Mouse (Mus musculus) midbrain, embryonic 12.5 days (tissue): ENCODE results near the gene Rcc2. TPM values are rescaled to one million over a fixed set of nuclear protein-coding genes. Genes with fewer than 3 reads are reported as not detected.
A peak's percentile ranks its signal among the peaks of the same experiment; 100 is the strongest.

ENCODE experiments used
- ATAC-seq: fragments of 200-750 bp; cut with Nextera tagmentation; 2 replicates; pipeline ENCODE4 v1.8.0; 2017; ENCODE audit warnings: low read depth, moderate TSS enrichment, moderate library complexity; ENCODE audit not compliant: low FRiP score
- H3K27ac ChIP-seq: fragments of 300-500 bp; sonication (generic); replicated peaks from 2 replicates; pipeline ENCODE4 v1.5.1; 2016; ENCODE audit warnings: mild to moderate bottlenecking
- H3K27me3 ChIP-seq: fragments of 300-500 bp; sonication (generic); 2 replicates; pipeline ENCODE4 v1.6.1; 2016; ENCODE audit warnings: mild to moderate bottlenecking
- H3K36me3 ChIP-seq: fragments of 300-500 bp; sonication (generic); 2 replicates; pipeline ENCODE4 v1.6.1; 2016
- H3K4me1 ChIP-seq: fragments of 300-500 bp; sonication (generic); 2 replicates; pipeline ENCODE4 v1.6.1; 2016
- H3K4me2 ChIP-seq: fragments of 300-500 bp; sonication (generic); replicated peaks from 2 replicates; pipeline ENCODE4 v1.6.1; 2016; ENCODE audit warnings: mild to moderate bottlenecking, moderate library complexity
- H3K4me3 ChIP-seq: fragments of 300-500 bp; sonication (generic); 2 replicates; pipeline ENCODE4 v1.5.1; 2016; ENCODE audit warnings: mild to moderate bottlenecking
- H3K9ac ChIP-seq: fragments of 300-500 bp; sonication (generic); replicated peaks from 2 replicates; pipeline ENCODE4 v1.6.1; 2016; ENCODE audit warnings: mild to moderate bottlenecking, moderate library complexity
- H3K9me3 ChIP-seq: fragments of 300-500 bp; sonication (generic); 2 replicates; pipeline ENCODE4 v1.6.1; 2016; ENCODE audit warnings: mild to moderate bottlenecking
- WGBS: fragments of 180-500 bp; shearing (Covaris S2); methylation state at CpG from one replicate; pipeline ENCODE4 v1.1.7; 2016; 5-methylcytosine and 5-hydroxymethylcytosine counted together
- polyA plus RNA-seq: library from polyadenylated mRNA; unstranded; fragments of >200 nt; fragmentation: Nextera tagmentation; extraction: Ambion mirVana; gene quantifications from 2 replicates; pipeline ENCODE4 v1.2.1, GENCODE M21; 2016

The Rcc2 gene
- polyA plus RNA-seq, 1 experiment from 2014 or later: 72.2 TPM

- no peak overlapping the region for H3K4me3 ChIP-seq
- 92% methylated on average over 5 of the region's 5 CpGs for WGBS
- no peak for ATAC-seq
Measured at GRCm38 (mm10) chr4:140688826-140689425, 11.4 kb upstream of the Rcc2 start.

GRCm38 (mm10) chr4:140689873-140690655 is 10.3 kb upstream of the Rcc2 start:
- WGBS: 82% methylated on average over 16 of the region's 16 CpGs
- no peaks in the 10 kb centered on the region for H3K36me3 ChIP-seq
- H3K27me3 ChIP-seq: peaks cover 13% of the 10 kb centered on the region; the same call in 1 of the 2 replicates
- H3K4me2 ChIP-seq: no peak overlapping the region
- no peak for ATAC-seq
- H3K9ac ChIP-seq: no peak overlapping the region
- 0 out of 2 replicates have a peak, but pooled peaks cover 5% of the 10 kb centered on the region for H3K4me1 ChIP-seq
- H3K4me3 ChIP-seq: no peak overlapping the region
- no peak overlapping the region for H3K27ac ChIP-seq
- H3K9me3 ChIP-seq: no peaks in the 10 kb centered on the region

More at GRCm38 (mm10) chr4:140688826-140689425, 11.4 kb upstream of the Rcc2 start:
- Histone ChIP-seq H3K4me2 (no peak overlapping the region), H3K4me1 (peaks cover 12% of the 10 kb centered on the region), H3K27me3 (peaks cover 14% of the 10 kb centered on the region; the same call in 1 of the 2 replicates), H3K9me3 (no peaks in the 10 kb centered on the region), H3K9ac (no peak overlapping the region), H3K27ac (no peak overlapping the region), H3K36me3 (no peaks in the 10 kb centered on the region)

DNA sequence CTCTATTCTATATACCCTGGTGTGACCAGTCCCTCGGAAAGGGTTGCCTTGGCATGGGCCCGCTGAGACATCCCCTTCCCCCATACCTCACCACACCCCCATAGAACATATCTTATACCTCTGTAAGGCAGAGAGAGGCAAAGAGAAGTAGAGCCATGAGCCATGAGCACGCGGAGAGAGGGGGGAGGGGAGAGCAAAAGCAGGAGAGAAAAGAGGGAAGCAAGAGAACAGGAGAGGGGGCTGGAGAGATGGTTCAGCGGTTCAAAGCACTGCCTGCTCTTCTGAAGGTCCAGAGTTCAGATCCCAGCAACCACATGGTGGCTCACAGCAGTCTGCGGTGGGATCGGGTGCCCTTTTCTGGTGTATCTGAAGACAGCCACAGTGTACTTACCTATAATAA is 8.9 kb upstream of the Rcc2 start:
- no peaks in the 10 kb centered on the region for H3K36me3 ChIP-seq
- ATAC-seq: no peak

DNA sequence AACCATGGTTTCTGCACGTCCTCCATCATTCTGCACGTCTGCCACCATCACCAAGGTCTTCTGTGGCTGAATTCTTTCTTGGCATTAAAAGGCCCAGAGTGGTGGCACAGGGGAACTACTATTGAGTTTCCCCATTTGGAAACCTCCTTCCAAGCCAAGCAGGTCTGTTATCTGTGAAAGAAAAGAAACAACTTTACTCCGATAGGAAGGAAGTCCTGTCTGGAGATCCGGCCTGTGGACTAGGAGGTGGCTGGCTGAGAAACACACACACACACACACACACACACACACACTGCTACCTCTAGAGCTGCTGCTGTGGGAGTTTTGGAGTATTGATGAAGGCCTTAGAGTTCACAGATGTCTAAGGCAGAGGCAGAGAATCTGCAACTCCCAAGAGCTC is 6.8 kb upstream of the Rcc2 start:
- Histone ChIP-seq H3K9me3 (no peaks in the 10 kb centered on the region), H3K4me2 (no peak overlapping the region), H3K9ac (no peak overlapping the region), H3K36me3 (no peaks in the 10 kb centered on the region), H3K27me3 (peaks cover 11% of the 10 kb centered on the region), H3K4me3 (no peak overlapping the region), H3K4me1 (no peaks in the 10 kb centered on the region), H3K27ac (no peak overlapping the region)
- no peak for ATAC-seq
- 84% methylated on average over 4 of the region's 4 CpGs for WGBS

More for the DNA sequence above, 8.9 kb upstream of the Rcc2 start:
- Histone ChIP-seq H3K27ac (no peak overlapping the region), H3K9ac (no peak overlapping the region), H3K27me3 (0 out of 2 replicates have a peak, but pooled peaks cover 4% of the 10 kb centered on the region), H3K4me3 (no peak overlapping the region), H3K4me2 (no peak overlapping the region), H3K9me3 (no peaks in the 10 kb centered on the region), H3K4me1 (0 out of 2 replicates have a peak, but pooled peaks cover 5% of the 10 kb centered on the region)
- 72% methylated on average over 7 of the region's 7 CpGs for WGBS

DNA sequence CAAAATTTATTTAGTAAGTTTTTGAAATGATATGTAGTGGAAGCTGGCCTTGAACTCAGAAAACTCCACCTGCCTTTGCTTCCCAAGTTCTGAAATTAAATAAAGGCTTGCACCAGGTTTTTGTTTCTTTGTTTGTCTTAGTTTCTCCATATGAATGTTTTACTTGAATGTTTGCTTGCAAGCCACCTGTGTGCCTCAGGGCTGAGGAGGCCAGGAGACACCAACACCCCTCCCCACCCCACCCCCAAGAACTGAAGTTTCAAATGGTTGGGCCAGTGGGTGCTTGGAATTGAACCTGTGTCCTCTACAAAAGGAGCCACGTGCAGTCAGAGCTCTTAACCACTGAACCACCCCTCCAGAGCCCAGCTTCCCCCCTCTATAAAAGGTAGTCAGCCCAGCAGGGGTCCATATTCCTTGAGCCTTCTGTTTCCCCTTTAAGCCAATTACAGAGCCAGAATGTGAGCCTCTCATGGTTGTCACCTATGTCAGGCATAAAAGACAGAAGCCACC is 5.7 kb upstream of the Rcc2 start:
- H3K27me3 ChIP-seq: peaks cover 22% of the 10 kb centered on the region
- no peak overlapping the region for H3K27ac ChIP-seq
- 0 out of 2 replicates have a peak, but pooled peaks cover under 1% of the 10 kb centered on the region for H3K4me1 ChIP-seq
- no peak overlapping the region for H3K4me3 ChIP-seq
- H3K9me3 ChIP-seq: no peaks in the 10 kb centered on the region
- no peak overlapping the region for H3K4me2 ChIP-seq
- no peak for ATAC-seq
- WGBS: 26% methylated on average over 1 of the region's 1 CpGs
- H3K36me3 ChIP-seq: no peaks in the 10 kb centered on the region
- no peak overlapping the region for H3K9ac ChIP-seq

GRCm38 (mm10) chr4:140695146-140695545 is 5.2 kb upstream of the Rcc2 start:
- no peaks in the 10 kb centered on the region for H3K9me3 ChIP-seq
- peaks cover 27% of the 10 kb centered on the region for H3K27me3 ChIP-seq
- peaks cover 5% of the 10 kb centered on the region for H3K4me1 ChIP-seq
- H3K27ac ChIP-seq: no peak overlapping the region
- H3K36me3 ChIP-seq: no peaks in the 10 kb centered on the region
- WGBS: 66% methylated on average over 7 of the region's 7 CpGs
- no peak overlapping the region for H3K4me3 ChIP-seq
- H3K4me2 ChIP-seq: no peak overlapping the region
- ATAC-seq: no peak
- H3K9ac ChIP-seq: no peak overlapping the region

DNA sequence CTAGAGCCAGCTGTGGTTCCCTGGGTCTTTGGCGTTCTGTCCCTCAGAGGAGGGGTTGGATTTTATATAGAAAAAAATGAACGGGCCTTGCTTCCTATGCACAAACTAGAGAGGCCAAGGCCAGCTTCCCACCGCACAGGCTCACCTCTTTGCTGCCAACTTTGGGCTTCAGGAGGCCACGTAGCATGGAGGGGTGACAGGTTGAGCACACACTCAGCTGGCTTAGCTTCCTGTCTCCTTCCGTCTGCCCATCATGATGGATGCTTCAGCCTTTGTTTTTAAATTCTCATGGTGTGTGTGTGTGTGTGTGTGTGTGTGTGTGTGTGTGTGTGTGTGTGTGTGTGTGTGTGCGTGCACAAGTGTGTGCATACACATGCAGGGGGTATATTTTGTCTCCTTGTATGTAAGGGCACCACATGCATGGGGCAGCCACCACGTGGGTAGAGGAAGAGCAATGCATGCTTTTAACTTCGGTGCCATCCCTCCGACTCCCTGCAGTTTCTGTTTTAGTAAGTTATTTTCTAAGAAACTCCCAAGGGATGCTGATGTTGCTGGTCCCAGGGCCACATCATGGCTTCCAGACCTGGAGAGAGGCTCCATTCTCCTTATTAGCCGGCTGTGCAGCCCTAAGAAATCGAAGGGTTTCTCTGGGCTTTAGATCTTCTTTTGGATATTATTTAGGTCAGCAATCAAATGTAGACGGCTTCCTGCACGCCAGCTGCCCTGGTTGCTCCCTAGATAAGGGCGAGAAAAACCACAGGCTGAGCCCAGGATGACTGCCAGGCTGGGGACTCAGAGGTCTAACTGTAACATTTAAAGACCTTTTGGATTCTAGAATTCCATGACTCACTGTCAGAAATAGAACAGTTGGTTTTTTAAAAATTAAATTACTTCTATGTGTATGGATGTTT is 4.4 kb upstream of the Rcc2 start:
- 82% methylated on average over 14 of the region's 14 CpGs for WGBS
- Histone ChIP-seq H3K27me3 (peaks cover 32% of the 10 kb centered on the region), H3K36me3 (no peaks in the 10 kb centered on the region), H3K27ac (no peak overlapping the region), H3K4me3 (no peak overlapping the region), H3K4me1 (peaks cover 13% of the 10 kb centered on the region), H3K9ac (no peak overlapping the region), H3K9me3 (no peaks in the 10 kb centered on the region), H3K4me2 (no peak overlapping the region)
- ATAC-seq: no peak

DNA sequence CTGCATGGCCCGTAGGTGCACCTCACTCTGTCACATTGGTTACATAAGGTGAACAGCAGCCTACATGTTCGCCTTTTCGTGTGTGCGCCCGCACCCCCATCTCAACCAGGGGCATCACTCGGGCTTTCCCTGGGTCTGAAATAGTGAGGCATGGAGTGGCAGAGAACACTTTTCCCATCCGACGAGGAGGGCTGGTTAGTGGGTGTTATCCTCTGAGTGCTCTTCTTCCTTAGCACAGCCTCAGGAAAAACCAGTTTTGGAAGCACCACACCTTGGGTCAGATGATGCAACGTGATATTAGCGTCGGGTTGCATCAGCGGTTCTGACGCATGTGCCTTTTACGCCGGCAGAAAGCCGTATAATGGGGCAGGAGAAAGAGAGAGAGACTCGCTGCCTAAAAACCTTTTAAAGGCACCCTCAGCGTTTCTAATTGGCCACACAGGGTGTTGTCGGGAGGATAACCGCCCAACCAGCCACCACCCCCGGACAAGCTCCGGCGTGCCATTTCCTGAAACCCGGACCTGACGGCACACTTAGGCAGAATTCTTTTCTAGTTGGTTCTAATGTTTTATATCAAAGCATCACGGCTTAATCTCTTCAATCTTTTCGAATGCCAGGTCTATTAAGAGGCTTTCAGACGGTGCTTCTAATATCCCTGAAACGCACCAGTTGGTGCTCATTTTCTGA is 757 bp upstream of the Rcc2 start:
- 6% methylated on average over 29 of the region's 29 CpGs for WGBS

DNA sequence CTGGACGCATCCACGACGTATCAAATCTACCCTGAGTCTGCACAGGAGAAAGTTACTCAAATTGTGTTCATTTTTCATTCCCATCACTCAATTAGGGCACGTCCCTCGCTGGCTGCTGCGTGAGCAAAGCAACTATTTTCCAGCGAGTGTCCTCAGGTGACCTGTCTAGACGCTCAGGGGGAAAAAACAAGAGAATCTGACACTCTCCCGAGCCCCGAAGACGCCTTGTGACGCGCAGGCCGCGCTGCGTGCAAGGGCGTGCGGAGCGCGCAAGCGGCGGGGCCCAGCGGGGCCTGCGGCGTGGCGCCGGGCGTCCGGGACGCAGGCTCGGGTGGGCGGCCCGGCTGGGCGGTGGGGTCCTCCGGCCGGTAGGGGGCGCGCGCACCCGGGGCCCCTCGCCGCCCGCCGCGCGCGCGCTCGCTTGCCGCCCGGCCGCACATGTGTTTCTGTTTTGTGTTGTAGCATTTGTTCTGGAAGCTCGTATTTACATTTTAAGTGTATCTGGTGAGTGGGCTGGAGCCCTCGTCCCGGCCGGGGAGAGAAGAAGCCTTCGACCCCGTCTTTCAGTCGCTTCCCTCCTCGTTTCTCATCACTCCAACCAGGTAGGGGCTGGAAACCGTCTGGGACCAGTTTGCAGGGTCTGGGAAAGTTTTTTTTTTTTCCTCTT is 841 bp downstream of the Rcc2 start:
- ATAC-seq: peak; percentile 69
- H3K4me1 ChIP-seq: peaks cover 44% of the 10 kb centered on the region
- WGBS: 1% methylated on average over 61 of the region's 61 CpGs

More for the DNA sequence above, 757 bp upstream of the Rcc2 start:
- Histone ChIP-seq H3K4me1 (peaks cover 30% of the 10 kb centered on the region), H3K4me2 (peak overlapping the region; percentile 82), H3K27me3 (peaks cover 33% of the 10 kb centered on the region), H3K9me3 (no peaks in the 10 kb centered on the region), H3K36me3 (peaks cover 4% of the 10 kb centered on the region; the same call in 1 of the 2 replicates), H3K9ac (peak overlapping the region; percentile 28), H3K4me3 (peak overlapping the region; percentile 15; the same call in 1 of the 2 replicates), H3K27ac (no peak overlapping the region)
- no peak for ATAC-seq

DNA sequence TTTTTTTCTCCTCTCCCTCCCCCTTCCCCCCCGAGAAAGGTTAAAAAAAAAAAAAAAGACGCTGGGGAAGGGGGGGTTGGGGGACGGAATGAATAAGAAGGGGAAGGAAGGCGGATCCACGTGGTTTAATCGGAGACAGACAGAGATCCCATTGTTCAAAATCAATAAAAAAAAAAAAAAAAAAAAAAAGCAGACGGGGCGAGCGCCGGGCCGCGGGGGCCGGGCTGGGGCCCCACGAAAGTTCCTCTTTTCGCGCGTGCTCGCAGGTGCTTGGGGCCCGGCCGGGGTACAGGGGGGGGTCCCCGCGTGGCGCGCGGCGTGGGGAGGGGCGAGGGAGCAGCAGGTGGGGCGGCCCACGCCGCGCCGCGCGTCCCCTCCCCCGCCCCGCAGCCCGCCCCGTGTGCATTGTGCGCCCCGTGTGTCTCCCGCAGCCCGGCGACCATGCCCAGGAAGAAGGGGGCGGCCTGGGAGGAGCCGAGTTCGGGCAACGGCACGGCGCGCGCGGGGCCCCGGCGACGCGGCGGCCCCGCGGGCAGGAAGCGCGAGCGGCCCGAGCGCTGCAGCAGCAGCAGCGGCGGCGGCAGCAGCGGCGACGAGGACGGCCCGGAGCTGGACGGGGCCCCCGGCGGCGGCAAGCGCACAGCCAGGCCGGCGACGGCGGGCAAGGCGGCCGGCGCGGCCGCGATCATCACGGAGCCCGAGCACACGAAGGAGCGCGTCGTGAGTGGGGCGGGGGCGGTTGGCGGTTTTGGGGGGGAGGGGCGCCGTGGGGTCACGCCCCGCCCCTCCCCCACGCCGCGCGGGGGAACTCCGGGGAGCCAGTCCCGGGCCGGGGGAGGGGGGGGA is 1.6 kb downstream of the Rcc2 start:
- Histone ChIP-seq H3K9me3 (no peaks in the 10 kb centered on the region), H3K4me2 (peak overlapping the region; percentile 82), H3K4me1 (peaks cover 44% of the 10 kb centered on the region), H3K4me3 (peak overlapping the region; percentile 97), H3K36me3 (peaks cover 26% of the 10 kb centered on the region), H3K27me3 (peaks cover 33% of the 10 kb centered on the region), H3K9ac (peak overlapping the region; percentile 99), H3K27ac (peak overlapping the region; percentile 100)
- WGBS: under 1% methylated on average over 44 of the region's 107 CpGs
- peak; percentile 35; the same call in 1 of the 2 replicates for ATAC-seq

More for the DNA sequence above, 841 bp downstream of the Rcc2 start:
- peaks cover 18% of the 10 kb centered on the region for H3K36me3 ChIP-seq
- H3K4me2 ChIP-seq: peak overlapping the region; percentile 82
- peak overlapping the region; percentile 99 for H3K9ac ChIP-seq
- peak overlapping the region; percentile 97 for H3K4me3 ChIP-seq
- peaks cover 33% of the 10 kb centered on the region for H3K27me3 ChIP-seq
- H3K27ac ChIP-seq: peak overlapping the region; percentile 100
- H3K9me3 ChIP-seq: no peaks in the 10 kb centered on the region
